Mouse (Mus musculus) adrenal gland, postnatal 36 days (tissue): ENCODE measurements around the gene Gm20388. TPM values are rescaled to one million over a fixed set of nuclear protein-coding genes. Genes with fewer than 3 reads are reported as not detected.

ENCODE experiments used
- DNase-seq, 2 experiments: peaks; one replicate each; pipeline ENCODE4 v3.0.0; 2021; ENCODE audit warnings: mixed read lengths in 1 of 2
- total RNA-seq, 2 experiments: library from RNA; stranded (reverse); gene quantifications; 2 replicates each; pipeline ENCODE4 v1.2.3; 2021

Gm20388 gene
- total RNA-seq, 2 experiments from 2014 or later: 2.4 to 7.4 TPM

DNA sequence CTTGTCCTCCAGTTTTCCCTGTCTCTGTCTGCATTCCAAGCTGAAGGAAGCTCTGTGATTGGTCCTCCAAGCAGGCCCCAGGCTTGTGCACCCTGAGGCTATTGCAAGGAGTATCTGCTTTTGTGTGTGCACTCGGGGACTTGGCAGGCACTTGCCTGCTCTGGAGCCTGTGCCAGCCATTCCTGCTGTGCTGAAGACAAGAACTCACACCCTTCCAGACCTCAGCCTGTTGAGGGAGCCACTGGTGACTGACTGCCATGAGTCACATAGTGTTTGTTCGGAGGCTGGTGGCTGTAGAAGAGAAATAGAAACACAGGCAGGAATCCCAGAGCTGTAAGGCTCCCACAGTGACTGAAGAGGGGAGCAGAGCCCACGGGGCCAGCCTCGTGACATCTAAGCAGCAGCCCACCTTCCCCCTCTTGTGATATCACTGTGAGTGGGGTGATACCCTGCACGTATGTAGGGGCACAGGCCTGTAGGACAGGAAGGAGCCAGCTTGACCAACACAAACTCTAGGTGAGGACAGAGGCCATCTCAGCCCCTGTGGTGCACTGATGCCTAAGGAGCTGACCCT, 50.0 kb downstream of the Gm20388 start:
- peak; percentile 45 to 47 for DNase-seq

DNA sequence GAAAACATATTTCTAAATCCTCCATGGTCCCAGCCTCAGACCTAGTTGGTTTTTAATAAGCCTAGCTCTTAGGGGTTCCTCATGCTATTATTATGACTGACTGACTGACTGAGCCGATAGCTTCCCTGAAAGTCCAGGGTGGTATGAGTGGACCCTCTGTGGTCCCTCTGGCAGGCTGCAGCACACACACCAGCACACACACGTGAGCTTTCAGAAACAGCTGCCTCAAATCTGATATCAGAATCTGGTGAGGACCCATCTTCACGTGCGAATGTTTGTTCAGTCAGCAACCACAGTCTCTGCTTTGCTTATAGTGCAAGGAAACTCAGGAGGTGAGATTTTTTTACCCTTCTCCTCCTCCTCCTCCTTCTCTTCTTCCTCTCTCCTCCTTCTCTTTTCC, 54.2 kb downstream of the Gm20388 start:
- no peak for DNase-seq

DNA sequence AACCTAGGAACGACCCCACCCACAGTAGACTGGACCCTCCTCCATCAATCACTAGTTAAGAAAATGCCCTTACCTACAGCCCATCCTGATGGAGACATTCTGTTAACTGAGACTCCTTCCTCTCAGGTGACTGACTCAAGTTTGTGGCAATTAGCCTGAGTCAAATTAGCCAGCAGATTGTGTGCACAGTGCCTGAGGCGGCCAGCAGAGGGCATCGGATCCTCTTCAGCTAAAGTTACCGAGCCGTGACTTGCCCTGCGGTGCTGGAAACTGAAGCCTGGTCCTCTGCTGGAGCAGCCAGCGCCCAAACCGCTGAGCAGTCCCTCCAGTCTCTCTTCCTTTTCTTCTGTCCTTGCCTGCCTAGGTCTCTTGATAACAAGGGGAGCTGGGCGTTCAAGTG, 56.8 kb downstream of the Gm20388 start:
- no peak for DNase-seq

DNA sequence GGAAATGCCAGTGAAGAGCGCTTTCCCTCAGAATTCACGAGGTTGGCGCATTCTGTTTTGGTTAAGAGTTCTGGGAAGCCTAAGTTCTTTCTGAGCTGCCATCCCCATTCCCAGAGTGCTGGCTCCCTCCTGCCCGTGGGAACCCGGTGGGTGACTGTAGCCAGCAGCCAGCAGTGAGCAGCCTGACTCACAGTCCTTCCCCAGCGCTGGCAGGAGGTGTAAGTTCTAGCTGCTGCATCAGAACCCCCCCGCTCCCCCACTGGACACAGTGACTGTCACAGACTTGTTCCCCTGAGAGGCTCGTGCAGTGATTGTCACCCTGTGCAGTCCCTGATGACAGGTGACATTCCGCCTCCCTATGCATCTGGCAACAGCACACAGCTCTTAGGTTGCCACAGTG, 59.5 kb downstream of the Gm20388 start:
- peak; percentile 24 to 54 for DNase-seq

DNA sequence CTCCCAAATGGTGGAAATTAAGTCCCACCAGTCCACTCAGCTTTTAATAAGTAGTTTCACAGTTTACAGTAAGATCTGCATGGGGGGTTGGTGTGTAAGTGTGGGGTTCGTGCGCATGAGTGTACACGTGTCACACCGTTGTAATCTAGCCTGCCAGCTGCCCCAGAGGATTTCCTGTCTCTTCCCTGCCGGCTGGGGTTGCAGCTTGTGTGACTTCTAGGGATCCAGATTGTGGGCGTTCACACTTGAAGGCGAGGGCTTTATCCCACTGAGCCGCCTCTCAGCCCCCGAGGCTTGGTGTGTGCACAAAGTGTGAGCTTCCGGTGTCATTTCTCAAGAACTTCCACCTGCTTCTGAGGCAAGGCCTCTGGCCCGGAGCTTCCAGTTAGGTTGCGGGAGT, 61.9 kb downstream of the Gm20388 start:
- DNase-seq: no peak

- peak in 1 of 2 experiments; percentile 47 for DNase-seq
These were observed 68.2 kb downstream of the Gm20388 start for GRCm38 (mm10) chr8:119978770-119979381.

DNA sequence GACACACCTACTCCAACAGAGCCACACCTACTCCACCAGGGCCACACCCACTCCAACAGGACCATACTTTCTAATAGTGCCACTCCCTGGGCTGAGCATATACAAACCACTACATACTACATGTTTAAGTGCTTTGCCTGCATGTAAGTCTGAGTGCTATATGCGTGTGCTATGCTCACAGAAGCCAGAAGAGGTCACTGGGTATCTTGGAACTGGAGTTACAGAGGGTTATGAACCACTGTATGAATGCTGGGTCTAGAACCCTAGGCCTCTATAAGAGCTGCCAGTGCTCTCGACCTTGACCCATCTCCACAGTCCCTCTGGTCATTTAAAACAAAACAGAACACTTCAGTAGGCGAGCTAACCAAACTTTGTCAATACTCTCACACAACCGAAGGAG, 70.6 kb downstream of the Gm20388 start:
- DNase-seq: no peak

GRCm38 (mm10) chr8:119984085-119984484, 73.4 kb downstream of the Gm20388 start:
- DNase-seq: peak in 1 of 2 experiments; percentile 45

GRCm38 (mm10) chr8:119986174-119986573, 75.5 kb downstream of the Gm20388 start:
- no peak for DNase-seq

DNA sequence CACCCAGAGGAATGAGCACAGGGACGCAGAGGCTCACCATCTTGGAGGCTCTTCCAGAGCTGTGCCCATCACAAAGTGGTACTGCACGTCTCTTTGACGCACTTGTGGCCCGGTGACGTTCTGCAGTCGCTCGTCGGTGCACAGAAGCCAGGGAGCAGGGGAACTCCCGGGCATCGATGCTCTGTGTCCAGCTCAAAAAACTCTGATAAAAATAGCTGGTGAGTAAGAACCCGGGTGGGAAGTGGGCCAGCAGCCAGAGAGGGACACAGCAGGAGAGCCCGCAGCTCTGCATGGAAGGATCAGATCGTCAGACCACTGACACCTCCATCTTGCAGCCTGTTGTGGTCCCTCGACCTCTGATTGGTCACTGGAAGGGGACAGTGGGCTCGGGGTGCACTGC, 77.4 kb downstream of the Gm20388 start:
- DNase-seq: peak; percentile 70 to 84

- DNase-seq: peak; percentile 55 to 77
These were observed 81.6 kb downstream of the Gm20388 start, which contains the start of gene Crispld2 for GRCm38 (mm10) chr8:119992249-119992648. Gene Crispld2, plus strand, starts transcription at chr8:119992438.

DNA sequence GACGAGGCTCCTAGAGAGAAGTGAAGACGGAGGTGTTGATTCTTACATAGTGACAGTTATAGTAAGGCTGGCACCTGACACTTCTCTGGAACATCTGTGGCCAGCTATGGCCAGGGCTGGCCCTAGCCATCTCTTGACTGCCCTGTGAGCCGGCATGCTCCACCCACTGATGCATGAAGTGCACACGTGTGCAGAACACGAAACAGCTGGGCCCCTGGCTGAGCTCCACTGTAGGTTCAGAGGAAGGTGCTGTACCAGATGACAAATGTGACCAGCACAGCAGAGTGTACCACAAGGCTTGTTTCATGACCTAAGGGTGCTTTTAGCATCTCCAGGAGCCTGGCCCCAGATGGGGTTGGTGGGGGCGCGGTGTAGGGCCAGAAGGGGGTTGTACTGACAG, 83.5 kb downstream of the Gm20388 start:
- DNase-seq: no peak

- peak; percentile 69 for DNase-seq
These were observed 83.9 kb downstream of the Gm20388 start for GRCm38 (mm10) chr8:119994556-119994955.

GRCm38 (mm10) chr8:119997266-119997665, 86.6 kb downstream of the Gm20388 start:
- no peak for DNase-seq

GRCm38 (mm10) chr8:120000461-120000860, 89.8 kb downstream of the Gm20388 start:
- DNase-seq: peak; percentile 68 to 73

- peak; percentile 65 to 76 for DNase-seq
These were observed 91.1 kb downstream of the Gm20388 start for GRCm38 (mm10) chr8:120001712-120002111.

GRCm38 (mm10) chr8:120002348-120002747, 91.7 kb downstream of the Gm20388 start:
- DNase-seq: peak; percentile 28 to 69

DNA sequence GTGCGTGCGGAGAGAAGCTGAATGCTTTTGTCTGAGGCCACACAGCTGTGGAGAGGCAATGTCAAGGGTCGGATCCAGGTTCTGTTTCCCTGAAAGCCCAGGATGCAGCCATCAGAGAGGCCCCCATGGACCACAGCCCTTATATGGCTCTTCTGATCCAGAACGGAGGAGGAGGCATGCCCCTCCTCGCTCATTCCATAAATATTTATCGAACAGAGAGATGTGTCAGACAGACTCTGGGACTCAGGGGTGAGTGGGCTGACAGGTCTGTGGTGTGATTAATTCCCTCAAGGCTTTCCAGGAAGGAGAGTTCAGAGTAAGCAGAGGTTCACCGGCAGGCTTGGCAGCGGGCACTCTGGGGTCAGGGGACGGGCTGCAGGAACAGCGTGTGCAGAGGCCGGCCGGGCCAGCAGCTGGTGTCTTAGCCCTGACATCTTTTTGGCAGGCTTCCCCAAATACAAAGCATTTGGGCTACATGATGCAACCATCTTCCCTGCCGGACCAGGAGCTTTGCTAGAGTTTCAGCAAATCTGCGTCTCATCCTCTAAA, 93.6 kb downstream of the Gm20388 start:
- DNase-seq: peak; percentile 88 to 91

DNA sequence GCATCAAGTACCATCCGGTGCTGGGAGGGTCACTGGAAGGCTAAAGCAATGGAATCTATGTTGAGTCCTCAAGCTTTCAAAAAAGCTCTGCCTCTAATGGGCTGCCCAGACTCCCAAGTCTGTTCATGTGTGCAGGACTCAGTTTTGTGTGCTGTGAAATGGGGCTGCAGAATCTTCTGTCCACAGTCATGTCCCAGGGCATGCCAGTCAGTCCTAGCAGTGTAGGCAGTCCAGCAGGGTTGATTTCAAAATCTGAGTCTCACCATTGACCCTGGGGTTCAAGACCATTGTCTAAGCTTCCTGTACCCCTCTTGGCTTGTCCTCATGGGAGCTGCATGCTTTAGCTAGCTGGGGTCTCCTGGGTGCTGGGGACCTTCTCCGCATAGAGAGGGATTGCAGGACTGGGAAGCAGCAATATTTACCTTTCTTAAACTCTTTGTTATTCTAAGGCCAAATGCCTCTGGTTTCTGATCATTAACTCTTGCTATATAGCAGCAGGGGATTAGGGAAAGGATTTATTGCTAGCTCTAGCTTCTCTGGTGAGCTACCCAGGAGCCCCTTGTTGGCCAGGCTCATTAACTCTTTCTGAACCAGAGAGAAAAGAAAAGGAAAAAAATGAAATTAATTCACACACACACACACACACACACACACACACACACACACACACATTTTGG, 94.2 kb downstream of the Gm20388 start:
- DNase-seq: no peak

DNA sequence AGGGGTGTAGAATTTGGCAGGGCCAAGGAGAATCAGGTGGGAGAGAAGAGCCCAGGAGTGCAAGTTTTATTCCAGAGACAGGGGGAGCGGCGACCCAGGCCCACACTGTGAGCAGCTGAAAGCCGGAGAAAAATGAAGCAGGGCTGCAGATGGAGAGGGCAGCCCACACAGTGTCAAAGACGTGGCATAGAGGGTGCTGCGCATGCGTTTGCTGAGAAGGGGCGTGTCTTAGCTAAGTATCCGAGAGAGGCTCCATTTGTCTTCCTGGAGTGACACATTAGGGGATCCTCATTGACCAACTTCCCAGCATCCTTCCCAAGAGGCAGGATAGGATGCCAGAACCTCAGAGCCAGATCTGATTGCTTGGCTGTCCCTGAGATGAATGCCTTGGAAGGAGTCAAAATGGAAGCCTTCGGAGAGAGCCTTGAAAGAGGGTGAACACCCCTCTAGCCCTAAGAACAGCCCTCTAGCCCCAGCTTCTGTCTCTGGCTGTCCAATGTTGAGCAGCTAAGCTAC, 96.1 kb downstream of the Gm20388 start:
- DNase-seq: no peak

DNA sequence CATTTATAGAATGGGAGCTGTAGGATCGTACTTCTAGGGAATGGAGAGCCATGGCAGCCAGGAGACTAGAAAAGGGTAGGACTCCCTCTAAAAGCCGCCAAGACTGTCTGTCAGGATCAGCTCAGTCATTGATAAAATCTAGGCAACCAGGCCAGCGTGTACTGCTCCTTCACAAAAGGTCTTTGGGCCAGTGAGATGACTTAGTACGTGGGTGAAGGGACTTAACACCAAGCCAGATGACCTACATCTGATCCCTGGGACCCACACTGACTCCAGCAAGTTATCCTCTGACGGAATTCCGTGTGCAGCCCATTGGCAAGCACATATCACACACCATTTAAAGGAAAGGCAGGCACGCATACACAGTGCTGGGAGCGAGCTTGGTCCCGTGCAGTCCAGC, 96.5 kb downstream of the Gm20388 start:
- DNase-seq: no peak

DNA sequence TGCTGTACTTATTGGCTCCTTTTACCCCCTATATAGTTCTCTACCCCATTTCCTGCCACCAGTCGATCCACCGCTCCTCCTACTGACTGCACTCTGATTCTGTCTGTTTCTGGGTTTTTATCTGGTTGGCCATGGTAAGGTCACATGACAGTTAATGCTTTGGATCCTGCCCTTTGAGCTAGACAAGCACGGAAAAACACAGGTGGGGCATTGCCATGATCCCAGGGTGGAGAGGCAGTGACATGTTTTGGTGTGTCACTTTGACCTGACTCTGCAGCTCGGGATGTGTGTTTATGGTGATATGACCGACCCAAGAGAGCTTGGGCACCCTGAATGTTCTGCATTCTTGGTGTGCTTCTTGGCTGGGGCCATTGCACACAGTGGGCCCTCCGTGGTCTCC, 98.6 kb downstream of the Gm20388 start:
- DNase-seq: no peak

DNA sequence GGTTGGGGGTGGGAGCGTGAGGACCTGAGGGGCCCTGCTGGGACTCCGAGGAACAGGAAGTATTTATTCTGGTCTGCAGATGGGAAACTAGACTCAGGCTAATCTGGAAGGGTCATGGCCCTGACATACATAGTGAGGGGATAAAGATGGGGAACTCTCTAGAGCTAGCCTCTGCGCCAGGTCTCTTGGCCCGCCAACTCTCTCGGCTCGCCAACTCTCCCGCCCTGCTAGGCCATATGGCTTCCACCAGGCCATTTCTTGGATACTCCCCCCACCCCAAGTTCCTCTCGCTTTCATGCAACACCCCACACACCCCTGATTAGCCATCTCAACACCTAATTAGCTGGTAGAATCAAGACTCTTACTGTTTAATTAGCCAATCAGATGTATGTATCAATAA, 101.8 kb downstream of the Gm20388 start:
- no peak for DNase-seq
